Mouse (Mus musculus) kidney, embryonic 15.5 days (tissue): ENCODE measurements at regions not wholly inside any gene's neighbourhood (a gene's known extent, or its start where the extent isn't known, plus 50 kb on each side); places are given as distances from the start of the nearest gene placed in this dataset.
A peak's percentile ranks its signal among the peaks of the same experiment; 100 is the strongest.
"Not testable (repeated sequence)": the region's sequence is repeated elsewhere in the genome, so short reads cannot be mapped to it uniquely, and the experiment has no call there.

ENCODE experiments used
- ATAC-seq: fragments of 200-750 bp; cut with Nextera tagmentation; replicated peaks from 2 replicates; pipeline ENCODE4 v1.8.0; 2017; ENCODE audit warnings: moderate TSS enrichment; ENCODE audit not compliant: low FRiP score
- H3K27ac ChIP-seq: fragments of 300-500 bp; sonication (generic); 2 replicates; pipeline ENCODE4 v1.5.1; 2015; ENCODE audit warnings: mild to moderate bottlenecking, inconsistent platforms
- H3K27me3 ChIP-seq: fragments of 300-500 bp; sonication (generic); 2 replicates; pipeline ENCODE4 v1.6.1; 2015; ENCODE audit warnings: inconsistent platforms
- H3K36me3 ChIP-seq: fragments of 300-500 bp; sonication (generic); 2 replicates; pipeline ENCODE4 v1.6.1; 2015; ENCODE audit warnings: inconsistent platforms
- H3K4me1 ChIP-seq: fragments of 300-500 bp; sonication (generic); 2 replicates; pipeline ENCODE4 v1.6.1; 2015; ENCODE audit warnings: inconsistent platforms
- H3K4me2 ChIP-seq: fragments of 300-500 bp; sonication (generic); 2 replicates; pipeline ENCODE4 v1.6.1; 2015; ENCODE audit warnings: moderate library complexity, mild to moderate bottlenecking, inconsistent platforms
- H3K4me3 ChIP-seq: fragments of 300-500 bp; sonication (generic); replicated peaks from 2 replicates; pipeline ENCODE4 v1.5.1; 2015; ENCODE audit warnings: mild to moderate bottlenecking, inconsistent platforms
- H3K9ac ChIP-seq: fragments of 300-500 bp; sonication (generic); 2 replicates; pipeline ENCODE4 v1.6.1; 2015; ENCODE audit warnings: mild to moderate bottlenecking, inconsistent platforms
- H3K9me3 ChIP-seq: fragments of 300-500 bp; sonication (generic); replicated peaks from 2 replicates; pipeline ENCODE4 v1.6.1; 2016; ENCODE audit warnings: inconsistent platforms
- WGBS: fragments of 180-500 bp; shearing (Covaris S2); methylation state at CpG from one replicate; pipeline ENCODE4 v1.1.7; 2015; ENCODE audit warnings: mixed read lengths; 5-methylcytosine and 5-hydroxymethylcytosine counted together

DNA sequence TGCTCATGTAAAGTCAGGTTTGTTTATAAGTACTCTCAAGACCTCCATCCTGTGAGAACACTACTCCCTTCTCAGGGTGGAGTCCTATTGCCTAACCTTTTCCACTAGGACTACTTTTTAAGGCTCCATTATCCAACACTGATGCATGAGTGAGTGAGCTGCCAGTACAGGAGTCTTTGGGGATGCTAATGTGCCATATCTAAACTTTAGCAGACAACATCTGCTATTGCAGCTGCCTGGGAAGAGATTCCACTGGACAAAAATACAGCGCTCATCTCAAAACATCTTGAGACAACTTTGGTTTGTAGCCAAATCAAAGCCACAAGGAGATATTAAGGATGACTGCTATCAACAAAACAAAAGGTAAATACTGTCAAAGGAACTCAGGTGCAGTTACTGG lies 52.3 kb upstream of the Gm10985 start:
- Histone ChIP-seq H3K4me3 (no peak overlapping the region), H3K9ac (no peak overlapping the region), H3K9me3 (no peaks in the 10 kb centered on the region), H3K36me3 (no peaks in the 10 kb centered on the region), H3K27ac (no peak overlapping the region), H3K27me3 (no peaks in the 10 kb centered on the region), H3K4me2 (no peak overlapping the region), H3K4me1 (no peaks in the 10 kb centered on the region)
- ATAC-seq, result no peak
- WGBS, result 92% methylated on average over 1 of the region's 1 CpGs

GRCm38 (mm10) chr3:53789706-53790105 lies 55.2 kb upstream of the Gm10985 start:
- ATAC-seq, result no peak
- Histone ChIP-seq H3K9me3 (no peaks in the 10 kb centered on the region), H3K9ac (no peak overlapping the region), H3K4me3 (no peak overlapping the region), H3K27ac (no peak overlapping the region), H3K4me2 (no peak overlapping the region), H3K4me1 (no peaks in the 10 kb centered on the region), H3K36me3 (no peaks in the 10 kb centered on the region), H3K27me3 (no peaks in the 10 kb centered on the region)

DNA sequence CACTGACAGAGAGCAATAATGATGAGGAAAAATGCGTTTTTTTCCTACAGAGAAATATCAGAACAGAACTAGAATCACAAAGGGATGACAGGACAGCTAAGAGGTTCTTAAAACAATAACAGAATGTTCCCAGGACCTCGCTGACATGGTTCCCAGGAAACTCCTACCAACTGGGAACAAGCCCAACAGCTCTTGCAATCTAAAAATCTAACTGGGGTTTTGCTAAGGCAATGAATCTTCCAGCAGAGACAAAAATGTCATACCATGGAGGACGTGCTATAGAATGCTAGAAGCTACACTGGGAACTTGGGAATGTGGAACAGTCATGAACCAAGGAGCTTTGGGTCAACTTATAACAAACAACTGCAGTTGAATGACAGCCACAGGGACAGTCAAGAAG lies 59.7 kb upstream of the Gm10985 start:
- WGBS, result 42% methylated on average over 3 of the region's 3 CpGs
- ATAC-seq, result no peak

DNA sequence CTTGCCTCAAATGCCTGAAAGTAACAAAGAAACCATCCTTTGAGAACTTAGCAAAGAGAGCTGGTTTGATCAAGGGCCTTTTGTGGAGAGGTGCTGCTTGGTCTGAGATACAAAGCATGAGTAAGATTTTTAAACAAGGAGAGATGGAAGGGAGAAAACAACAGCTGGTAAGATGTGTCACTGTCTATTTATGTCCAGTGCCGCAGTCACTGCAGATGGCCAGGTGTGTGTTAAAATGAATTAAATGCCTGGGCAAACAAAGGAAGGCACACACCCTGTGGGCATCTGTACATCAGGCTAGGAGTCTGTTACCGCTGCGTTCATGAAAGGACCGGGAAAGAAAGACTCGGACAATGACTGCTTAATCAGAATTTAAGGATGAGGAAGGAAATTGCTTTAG lies 68.2 kb upstream of the Gm10985 start:
- no peak overlapping the region for H3K27ac ChIP-seq
- no peaks in the 10 kb centered on the region for H3K9me3 ChIP-seq
- ATAC-seq, result no peak
- H3K4me2 ChIP-seq, result no peak overlapping the region
- no peak overlapping the region for H3K9ac ChIP-seq
- 87% methylated on average over 5 of the region's 5 CpGs for WGBS
- no peaks in the 10 kb centered on the region for H3K36me3 ChIP-seq
- no peak overlapping the region for H3K4me3 ChIP-seq
- no peaks in the 10 kb centered on the region for H3K27me3 ChIP-seq
- H3K4me1 ChIP-seq, result no peaks in the 10 kb centered on the region

More for the DNA sequence above, 59.7 kb upstream of the Gm10985 start:
- Histone ChIP-seq H3K4me2 (no peak overlapping the region), H3K9me3 (no peaks in the 10 kb centered on the region), H3K36me3 (no peaks in the 10 kb centered on the region), H3K27me3 (no peaks in the 10 kb centered on the region), H3K4me1 (no peaks in the 10 kb centered on the region), H3K27ac (no peak overlapping the region), H3K9ac (no peak overlapping the region), H3K4me3 (no peak overlapping the region)

DNA sequence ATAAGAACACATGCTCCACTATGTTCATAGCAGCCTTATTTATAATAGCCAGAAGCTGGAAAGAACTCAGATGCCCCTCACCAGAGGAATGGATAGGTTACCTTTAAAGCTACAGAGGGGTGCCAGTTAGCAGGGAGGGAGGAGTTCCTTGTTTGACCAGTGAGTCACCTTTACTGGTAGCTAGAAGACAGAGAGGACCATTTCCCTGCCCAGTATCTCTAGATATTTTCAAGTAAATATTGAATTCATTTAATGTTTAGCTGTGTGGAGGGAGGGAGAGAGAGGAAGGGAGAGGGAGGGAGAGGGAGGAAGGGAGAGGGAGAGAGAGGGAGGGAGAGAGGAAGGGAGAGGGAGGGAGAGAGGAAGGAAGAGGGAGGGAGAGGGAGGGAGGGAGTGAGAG lies 77.3 kb upstream of the Gm10985 start:
- Histone ChIP-seq H3K9ac (no peak overlapping the region), H3K27ac (no peak overlapping the region), H3K4me2 (no peak overlapping the region), H3K36me3 (no peaks in the 10 kb centered on the region), H3K4me3 (no peak overlapping the region), H3K9me3 (no peaks in the 10 kb centered on the region), H3K27me3 (no peaks in the 10 kb centered on the region), H3K4me1 (no peaks in the 10 kb centered on the region)
- no peak for ATAC-seq

GRCm38 (mm10) chr3:53763981-53764380 lies 80.9 kb upstream of the Gm10985 start:
- Histone ChIP-seq H3K27ac (no peak overlapping the region), H3K4me2 (no peak overlapping the region), H3K9ac (no peak overlapping the region), H3K36me3 (no peaks in the 10 kb centered on the region), H3K9me3 (no peaks in the 10 kb centered on the region), H3K4me3 (no peak overlapping the region), H3K4me1 (no peaks in the 10 kb centered on the region), H3K27me3 (no peaks in the 10 kb centered on the region)
- no peak for ATAC-seq
- WGBS, result 92% methylated on average over 2 of the region's 2 CpGs

GRCm38 (mm10) chr3:53761514-53762075 lies 83.3 kb upstream of the Gm10985 start:
- no peak for ATAC-seq
- H3K36me3 ChIP-seq, result no peaks in the 10 kb centered on the region
- H3K4me3 ChIP-seq, result no peak overlapping the region
- no peaks in the 10 kb centered on the region for H3K27me3 ChIP-seq
- no peak overlapping the region for H3K27ac ChIP-seq
- H3K9ac ChIP-seq, result no peak overlapping the region
- no peaks in the 10 kb centered on the region for H3K9me3 ChIP-seq
- H3K4me2 ChIP-seq, result no peak overlapping the region
- H3K4me1 ChIP-seq, result peaks cover 1% of the 10 kb centered on the region; the same call in 1 of the 2 replicates
- WGBS, result 79% methylated on average over 11 of the region's 11 CpGs

- no peak overlapping the region for H3K4me3 ChIP-seq
- no peaks in the 10 kb centered on the region for H3K9me3 ChIP-seq
- no peaks in the 10 kb centered on the region for H3K27me3 ChIP-seq
- no peak overlapping the region for H3K27ac ChIP-seq
- WGBS, result 24% methylated on average over 10 of the region's 10 CpGs
- H3K36me3 ChIP-seq, result no peaks in the 10 kb centered on the region
- 0 out of 2 replicates have a peak overlapping the region, but pooled peaks have one; percentile 1 for H3K4me2 ChIP-seq
- no peak overlapping the region for H3K9ac ChIP-seq
- peaks cover 8% of the 10 kb centered on the region; the same call in 1 of the 2 replicates for H3K4me1 ChIP-seq
- no peak for ATAC-seq
These were observed 88.6 kb upstream of the Gm10985 start for GRCm38 (mm10) chr3:53756115-53756853.

DNA sequence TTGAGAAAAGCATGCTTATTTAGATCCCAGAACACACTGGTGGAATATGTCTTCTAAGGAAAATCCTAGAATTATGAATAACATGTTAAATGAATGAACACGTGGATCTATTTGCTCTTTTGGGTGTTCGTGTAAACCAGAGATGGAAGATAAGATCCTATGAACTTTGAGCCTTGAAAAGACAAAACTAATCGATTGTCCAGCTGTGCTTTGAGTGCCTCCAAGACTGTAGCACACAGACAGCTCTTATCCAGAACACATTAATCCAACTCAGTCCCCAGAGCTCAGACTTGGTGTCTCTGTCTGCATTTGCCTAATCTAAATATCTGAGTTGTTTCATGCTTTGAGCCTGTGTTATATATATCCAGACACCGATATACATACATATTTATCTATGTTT lies 80.0 kb upstream of the Frem2 start:
- Histone ChIP-seq H3K4me2 (no peak overlapping the region), H3K4me1 (0 out of 2 replicates have a peak, but pooled peaks cover 2% of the 10 kb centered on the region), H3K27ac (no peak overlapping the region), H3K9me3 (no peaks in the 10 kb centered on the region), H3K27me3 (no peaks in the 10 kb centered on the region), H3K4me3 (no peak overlapping the region), H3K9ac (no peak overlapping the region), H3K36me3 (no peaks in the 10 kb centered on the region)
- 65% methylated on average over 4 of the region's 4 CpGs for WGBS
- no peak for ATAC-seq

- WGBS, result 92% methylated on average over 3 of the region's 3 CpGs
- not testable (repeated sequence) for H3K27me3 ChIP-seq, H3K27ac ChIP-seq, H3K4me2 ChIP-seq, H3K4me1 ChIP-seq, H3K9me3 ChIP-seq, ATAC-seq, H3K36me3 ChIP-seq, H3K9ac ChIP-seq, H3K4me3 ChIP-seq
These were observed 78.5 kb upstream of the Frem2 start for GRCm38 (mm10) chr3:53735607-53736006.

GRCm38 (mm10) chr3:53735147-53735546 lies 78.0 kb upstream of the Frem2 start:
- Histone ChIP-seq H3K4me3 (no peak overlapping the region), H3K36me3 (no peaks in the 10 kb centered on the region), H3K27me3 (no peaks in the 10 kb centered on the region), H3K4me2 (no peak overlapping the region), H3K9ac (no peak overlapping the region), H3K4me1 (0 out of 2 replicates have a peak, but pooled peaks cover 5% of the 10 kb centered on the region), H3K27ac (no peak overlapping the region), H3K9me3 (no peaks in the 10 kb centered on the region)
- ATAC-seq, result peak; percentile 62; the same call in 1 of the 2 replicates
- 38% methylated on average over 5 of the region's 5 CpGs for WGBS

DNA sequence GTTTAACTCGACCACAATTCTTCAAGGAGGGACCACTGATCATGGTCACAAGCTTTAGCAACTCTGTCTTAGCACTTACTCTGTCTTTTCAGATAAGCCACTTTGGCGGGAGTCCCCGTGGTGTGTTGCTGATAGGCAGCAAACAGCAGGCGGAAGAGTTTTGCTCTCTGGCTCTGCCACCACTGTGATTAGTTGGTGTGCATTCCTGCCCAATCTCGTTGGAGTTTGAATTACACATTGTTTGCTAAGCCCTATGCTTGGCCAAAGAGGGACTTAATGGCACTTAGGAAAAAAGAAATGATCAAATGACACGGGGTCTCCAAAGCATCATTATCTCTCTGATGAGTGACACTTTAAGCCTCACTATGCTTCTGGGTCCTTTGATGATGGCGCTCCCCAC lies 73.3 kb upstream of the Frem2 start:
- H3K27me3 ChIP-seq, result no peaks in the 10 kb centered on the region
- H3K27ac ChIP-seq, result no peak overlapping the region
- H3K4me1 ChIP-seq, result 0 out of 2 replicates have a peak, but pooled peaks cover 9% of the 10 kb centered on the region
- H3K9ac ChIP-seq, result no peak overlapping the region
- 27% methylated on average over 7 of the region's 7 CpGs for WGBS
- H3K4me3 ChIP-seq, result no peak overlapping the region
- no peak for ATAC-seq
- H3K9me3 ChIP-seq, result no peaks in the 10 kb centered on the region
- H3K36me3 ChIP-seq, result no peaks in the 10 kb centered on the region
- no peak overlapping the region for H3K4me2 ChIP-seq

DNA sequence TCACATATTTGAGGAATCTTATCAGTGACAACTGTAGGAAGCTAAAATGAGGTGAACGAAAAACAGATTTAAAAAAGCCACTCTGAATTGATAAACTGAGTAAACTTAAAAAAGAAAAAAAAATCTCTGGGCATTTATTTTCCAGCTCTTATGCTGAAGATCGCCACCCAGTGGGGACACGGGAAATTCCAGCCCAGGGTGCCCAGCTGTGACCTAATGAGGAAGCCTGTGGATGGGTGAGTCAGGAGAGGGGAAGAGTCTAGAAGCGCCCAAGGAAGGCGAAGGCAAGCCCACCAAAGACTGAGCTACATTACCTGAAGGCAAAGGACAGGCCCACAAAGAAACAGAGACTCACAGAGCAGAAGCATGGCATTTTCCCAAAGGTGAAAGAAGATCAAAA lies 72.7 kb upstream of the Frem2 start:
- Histone ChIP-seq H3K4me3 (no peak overlapping the region), H3K4me1 (0 out of 2 replicates have a peak, but pooled peaks cover 9% of the 10 kb centered on the region), H3K27ac (no peak overlapping the region), H3K27me3 (no peaks in the 10 kb centered on the region), H3K4me2 (no peak overlapping the region), H3K9me3 (no peaks in the 10 kb centered on the region), H3K36me3 (no peaks in the 10 kb centered on the region), H3K9ac (no peak overlapping the region)
- WGBS, result 35% methylated on average over 5 of the region's 5 CpGs
- ATAC-seq, result peak; percentile 73; the same call in 1 of the 2 replicates
